Mouse (Mus musculus) kidney, adult 8-10 months (tissue): ENCODE results near the gene Clec2i.
"Not testable (repeated sequence)": the region's sequence is repeated elsewhere in the genome, so short reads cannot be mapped to it uniquely, and the experiment has no call there.

Source experiments
- DNase-seq, 2 experiments: peaks; one replicate each; pipeline ENCODE4 v3.0.0; 2022

Clec2i gene

GRCm38 (mm10) chr6:128855477-128855876, 31.9 kb upstream of the Clec2i start:
- DNase-seq, result no peak

- peak; percentile 78 to 85 for DNase-seq
Measured at GRCm38 (mm10) chr6:128856250-128856649, 31.1 kb upstream of the Clec2i start.

- no peak for DNase-seq
Measured at GRCm38 (mm10) chr6:128857976-128858375, 29.4 kb upstream of the Clec2i start.

- DNase-seq, result no peak
Measured at GRCm38 (mm10) chr6:128868861-128869260, 18.5 kb upstream of the Clec2i start.

- DNase-seq, result no peak
Measured at GRCm38 (mm10) chr6:128871910-128872610, 15.3 kb upstream of the Clec2i start.

GRCm38 (mm10) chr6:128888834-128889233, 1.4 kb downstream of the Clec2i start:
- DNase-seq, result no peak

GRCm38 (mm10) chr6:128890948-128891355, 3.6 kb downstream of the Clec2i start, which contains the start of gene BC035044:
BC035044 (minus strand) TSS chr6:128891126.
- no peak for DNase-seq

GRCm38 (mm10) chr6:128895404-128896001, 8.1 kb downstream of the Clec2i start:
- DNase-seq, result no peak

- no peak for DNase-seq
Measured at GRCm38 (mm10) chr6:128900044-128900443, 12.7 kb downstream of the Clec2i start.

- not testable (repeated sequence) for DNase-seq
Measured at GRCm38 (mm10) chr6:128900796-128901552, 13.6 kb downstream of the Clec2i start.

GRCm38 (mm10) chr6:128913598-128914254, 26.3 kb downstream of the Clec2i start:
- no peak for DNase-seq

GRCm38 (mm10) chr6:128917322-128917721, 29.9 kb downstream of the Clec2i start:
- no peak for DNase-seq

GRCm38 (mm10) chr6:128933050-128933449, 45.7 kb downstream of the Clec2i start:
- DNase-seq, result no peak

GRCm38 (mm10) chr6:128934081-128934480, 46.7 kb downstream of the Clec2i start, which contains the start of gene Clec2g:
Clec2g (plus strand) TSS chr6:128934381.
- DNase-seq, result not testable (repeated sequence)

GRCm38 (mm10) chr6:128935889-128936665, 48.7 kb downstream of the Clec2i start:
- not testable (repeated sequence) for DNase-seq

- DNase-seq, result no peak
Measured at GRCm38 (mm10) chr6:128941646-128942421, 54.4 kb downstream of the Clec2i start.

GRCm38 (mm10) chr6:128945564-128945963, 58.2 kb downstream of the Clec2i start:
- no peak for DNase-seq
